Mouse (Mus musculus) kidney, embryonic 16.5 days (tissue): ENCODE measurements around the gene Bag5. TPM values are rescaled to one million over a fixed set of nuclear protein-coding genes. Genes with fewer than 3 reads are reported as not detected.

Source experiments
- ATAC-seq: fragments of 200-750 bp; cut with Nextera tagmentation; 2 replicates; pipeline ENCODE4 v1.8.0; 2017; ENCODE audit warnings: moderate TSS enrichment; ENCODE audit not compliant: low FRiP score, low TSS enrichment
- H3K27ac ChIP-seq: fragments of 300-500 bp; sonication (generic); 2 replicates; pipeline ENCODE4 v1.5.1; 2014; ENCODE audit warnings: low read length
- H3K27me3 ChIP-seq: fragments of 300-500 bp; sonication (generic); 2 replicates; pipeline ENCODE4 v1.6.1; 2014; ENCODE audit warnings: low read length, control low read depth, mixed read lengths; ENCODE audit not compliant: insufficient read depth
- H3K36me3 ChIP-seq: fragments of 300-500 bp; sonication (generic); 2 replicates; pipeline ENCODE4 v1.6.1; 2014; ENCODE audit warnings: low read length, control low read depth, mixed read lengths; ENCODE audit not compliant: insufficient read depth
- H3K4me1 ChIP-seq: fragments of 300-500 bp; sonication (generic); 2 replicates; pipeline ENCODE4 v1.6.1; 2014; ENCODE audit warnings: low read length, control low read depth, mixed read lengths; ENCODE audit not compliant: insufficient read depth
- H3K4me2 ChIP-seq: fragments of 300-500 bp; sonication (generic); replicated peaks from 2 replicates; pipeline ENCODE4 v1.6.1; 2014; ENCODE audit warnings: low read depth, low read length
- H3K4me3 ChIP-seq: fragments of 300-500 bp; sonication (generic); 2 replicates; pipeline ENCODE4 v1.5.1; 2014; ENCODE audit warnings: mild to moderate bottlenecking, low read length
- H3K9ac ChIP-seq: fragments of 300-500 bp; sonication (generic); replicated peaks from 2 replicates; pipeline ENCODE4 v1.6.1; 2014; ENCODE audit warnings: low read length
- H3K9me3 ChIP-seq: fragments of 300-500 bp; sonication (generic); 2 replicates; pipeline ENCODE4 v1.6.1; 2016; ENCODE audit warnings: low read length, control low read depth
- WGBS: fragments of 180-500 bp; shearing (Covaris S2); extraction: QIAGEN DNeasy Blood & Tissue Kit; methylation state at CpG from one replicate; pipeline ENCODE4 v1.1.7; 2014; 5-methylcytosine and 5-hydroxymethylcytosine counted together
- polyA plus RNA-seq: library from polyadenylated mRNA; unstranded; fragments of >200 nt; fragmentation: Nextera tagmentation; extraction: Ambion mirVana; gene quantifications from 2 replicates; pipeline ENCODE4 v1.2.1, GENCODE M21; 2015

Gene Bag5
- polyA plus RNA-seq, 1 experiment from 2014 or later = 59.5 TPM

DNA sequence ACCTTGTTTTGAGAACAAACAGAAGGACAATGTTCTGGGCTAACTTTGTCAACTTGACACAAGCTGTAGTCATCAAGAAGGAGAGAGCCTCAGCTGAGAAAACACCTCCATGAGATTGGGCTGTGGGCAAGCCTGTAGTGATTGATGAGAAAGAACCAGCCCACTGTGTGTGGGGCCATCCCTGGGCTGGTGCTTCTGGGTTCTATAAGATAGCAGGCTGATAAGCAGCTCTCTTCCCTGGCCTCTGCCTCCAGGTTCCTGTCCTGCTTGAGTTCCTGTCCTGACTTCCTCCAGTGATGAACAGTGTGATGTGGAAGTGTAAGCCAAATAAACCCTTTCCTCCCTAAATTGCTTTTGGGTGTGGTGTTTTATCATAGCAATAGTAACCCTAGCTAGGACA is 41.7 kb upstream of the Bag5 start:
- no peaks in the 10 kb centered on the region for H3K9me3 ChIP-seq
- H3K27ac ChIP-seq = no peak overlapping the region
- no peaks in the 10 kb centered on the region for H3K27me3 ChIP-seq
- no peaks in the 10 kb centered on the region for H3K36me3 ChIP-seq
- H3K4me1 ChIP-seq = peaks cover 11% of the 10 kb centered on the region
- H3K9ac ChIP-seq = no peak overlapping the region
- no peak for ATAC-seq
- H3K4me3 ChIP-seq = no peak overlapping the region
- H3K4me2 ChIP-seq = no peak overlapping the region

DNA sequence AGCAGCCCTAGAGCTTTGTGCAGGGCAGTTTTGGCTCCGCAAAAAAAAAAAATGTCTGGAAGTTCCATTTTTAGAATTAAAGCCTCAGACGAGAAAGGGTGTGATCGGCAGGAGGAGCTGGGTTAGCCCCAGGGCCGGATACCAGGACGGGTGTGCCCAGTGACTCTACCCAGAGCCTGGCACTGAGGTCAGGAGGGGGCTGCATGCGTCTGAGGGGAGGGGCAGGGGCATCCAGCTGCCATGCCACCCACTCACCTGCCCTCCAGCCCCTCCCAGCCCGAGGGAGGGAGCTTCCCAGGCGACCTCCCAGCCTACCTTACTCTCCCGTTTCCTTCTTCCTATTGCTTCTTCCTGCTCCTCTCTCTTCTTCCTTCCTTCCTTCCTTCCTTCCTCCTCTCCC is 40.3 kb upstream of the Bag5 start:
- Histone ChIP-seq H3K27me3 (no peaks in the 10 kb centered on the region), H3K4me1 (peaks cover 7% of the 10 kb centered on the region), H3K36me3 (no peaks in the 10 kb centered on the region), H3K4me3 (no peak overlapping the region), H3K9ac (no peak overlapping the region), H3K9me3 (no peaks in the 10 kb centered on the region), H3K4me2 (no peak overlapping the region), H3K27ac (no peak overlapping the region)
- WGBS = 54% methylated on average over 7 of the region's 9 CpGs
- ATAC-seq = no peak

DNA sequence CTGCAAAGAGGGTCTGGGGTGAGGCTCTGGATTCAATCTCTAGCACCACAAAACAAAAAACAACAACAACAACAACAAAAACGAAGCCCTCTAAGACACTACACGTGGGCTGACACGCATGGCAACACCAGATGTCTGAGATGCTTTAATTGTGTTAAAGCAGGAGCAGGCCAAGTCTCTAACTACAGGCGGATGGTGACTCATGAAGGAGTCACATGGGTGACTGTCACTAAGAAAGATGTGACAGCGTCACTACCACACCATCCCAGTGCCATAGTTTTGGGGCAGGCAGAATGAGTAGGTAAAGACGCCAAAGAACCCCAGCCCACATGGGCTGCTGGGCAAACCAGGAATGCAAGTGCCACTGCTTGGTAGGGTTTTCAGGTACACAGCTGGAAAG is 39.4 kb upstream of the Bag5 start:
- WGBS = 89% methylated on average over 6 of the region's 6 CpGs
- H3K27ac ChIP-seq = no peak overlapping the region
- no peak for ATAC-seq

DNA sequence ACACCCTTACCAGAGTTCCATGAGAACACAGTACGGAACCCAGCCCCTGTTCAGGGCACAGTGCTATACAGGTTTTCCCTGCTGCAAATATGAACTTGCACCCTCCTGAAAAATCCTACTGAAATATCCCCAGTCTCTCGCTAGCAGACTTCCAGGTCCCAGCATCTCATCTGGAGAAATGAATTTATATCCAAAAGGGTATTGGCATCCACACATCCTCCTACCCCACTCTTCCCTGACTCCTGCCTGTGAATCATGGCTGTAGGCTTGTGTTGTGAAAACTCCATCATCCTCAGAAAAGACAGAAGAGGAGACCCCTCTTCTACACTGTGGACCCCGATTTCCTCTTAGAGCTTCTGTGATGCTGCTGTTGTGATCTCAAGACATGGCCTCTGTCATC is 37.7 kb upstream of the Bag5 start:
- WGBS = 89% methylated on average over 3 of the region's 3 CpGs
- H3K4me1 ChIP-seq = peaks cover 9% of the 10 kb centered on the region
- no peak overlapping the region for H3K4me3 ChIP-seq
- no peak for ATAC-seq
- H3K9ac ChIP-seq = no peak overlapping the region
- H3K36me3 ChIP-seq = no peaks in the 10 kb centered on the region
- H3K9me3 ChIP-seq = no peaks in the 10 kb centered on the region
- no peaks in the 10 kb centered on the region for H3K27me3 ChIP-seq
- H3K4me2 ChIP-seq = no peak overlapping the region
- no peak overlapping the region for H3K27ac ChIP-seq

More for the DNA sequence above, 39.4 kb upstream of the Bag5 start:
- no peaks in the 10 kb centered on the region for H3K27me3 ChIP-seq
- H3K9me3 ChIP-seq = no peaks in the 10 kb centered on the region
- H3K9ac ChIP-seq = no peak overlapping the region
- no peak overlapping the region for H3K4me3 ChIP-seq
- no peak overlapping the region for H3K4me2 ChIP-seq
- H3K36me3 ChIP-seq = no peaks in the 10 kb centered on the region
- H3K4me1 ChIP-seq = no peaks in the 10 kb centered on the region

DNA sequence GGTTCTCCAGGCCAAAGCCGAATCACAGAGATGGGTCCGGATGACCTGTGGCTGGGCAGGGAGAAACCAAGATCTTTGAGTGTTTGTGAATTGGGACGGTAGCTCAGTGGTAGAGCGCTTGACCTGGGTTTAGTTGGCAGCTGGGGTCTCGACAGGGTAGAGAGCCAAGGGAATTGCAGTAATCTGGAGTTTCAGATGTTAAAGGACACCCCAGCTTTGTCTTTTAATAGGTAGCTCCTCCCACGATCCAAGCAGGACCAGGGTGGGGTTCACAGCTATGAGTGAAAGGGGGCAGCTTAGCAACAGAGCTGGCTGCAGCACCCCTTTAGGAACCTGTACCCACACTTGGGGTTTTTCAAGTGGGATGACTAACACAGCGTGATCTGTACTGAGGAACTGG is 34.4 kb upstream of the Bag5 start:
- Histone ChIP-seq H3K4me2 (no peak overlapping the region), H3K4me1 (peaks cover 23% of the 10 kb centered on the region), H3K4me3 (no peak overlapping the region), H3K27me3 (no peaks in the 10 kb centered on the region), H3K36me3 (no peaks in the 10 kb centered on the region), H3K9ac (no peak overlapping the region), H3K9me3 (no peaks in the 10 kb centered on the region), H3K27ac (no peak overlapping the region)
- no peak for ATAC-seq
- WGBS = 79% methylated on average over 7 of the region's 7 CpGs

DNA sequence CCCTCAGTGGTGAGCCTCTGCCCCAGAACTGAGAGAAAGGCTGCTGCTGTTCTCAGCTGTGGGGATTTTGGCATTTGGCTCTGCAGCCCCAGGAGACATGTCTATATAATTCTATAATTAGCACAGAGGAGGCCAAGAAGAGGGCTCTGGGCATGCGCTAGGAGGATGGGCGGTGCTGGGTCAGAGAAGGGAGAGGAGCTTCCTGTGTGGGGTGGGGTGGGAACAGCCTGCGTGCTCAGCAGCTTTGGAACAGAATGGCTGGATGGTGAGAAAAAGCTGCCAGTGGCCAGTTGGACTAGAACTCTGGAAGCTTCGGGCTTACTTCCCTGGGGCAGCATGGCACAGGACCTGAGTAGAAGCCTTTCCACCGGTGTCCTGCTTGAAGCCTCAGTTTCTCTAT is 33.0 kb upstream of the Bag5 start:
- 53% methylated on average over 5 of the region's 5 CpGs for WGBS
- no peak overlapping the region; the same call in 1 of the 2 replicates for H3K4me2 ChIP-seq
- H3K9me3 ChIP-seq = no peaks in the 10 kb centered on the region
- H3K9ac ChIP-seq = peak overlapping the region; percentile 39
- ATAC-seq = peak; percentile 88
- H3K4me3 ChIP-seq = no peak overlapping the region
- H3K4me1 ChIP-seq = peaks cover 23% of the 10 kb centered on the region
- H3K27ac ChIP-seq = peak overlapping the region; percentile 70
- H3K27me3 ChIP-seq = no peaks in the 10 kb centered on the region
- no peaks in the 10 kb centered on the region for H3K36me3 ChIP-seq

DNA sequence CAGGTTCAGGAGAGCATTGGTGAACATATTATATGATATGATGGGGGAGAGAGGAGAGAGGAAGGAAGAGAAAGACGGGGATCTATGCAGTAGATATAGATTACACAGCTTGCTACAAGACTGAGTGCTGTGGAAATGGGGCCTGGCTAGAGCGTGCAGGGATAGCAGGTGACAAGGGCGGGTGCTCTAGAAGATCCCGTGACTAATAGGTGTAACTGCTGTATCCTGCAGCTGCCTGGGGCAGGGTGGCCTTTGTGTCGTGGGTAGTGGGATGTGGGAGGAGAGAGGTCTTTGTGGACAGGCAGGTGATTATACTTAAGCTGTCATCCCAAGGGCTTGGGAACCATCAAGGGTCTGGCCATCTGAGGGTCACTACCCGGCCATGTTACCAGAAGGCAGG is 32.2 kb upstream of the Bag5 start:
- Histone ChIP-seq H3K9me3 (no peaks in the 10 kb centered on the region), H3K4me1 (peaks cover 23% of the 10 kb centered on the region), H3K36me3 (no peaks in the 10 kb centered on the region), H3K27ac (peak overlapping the region; percentile 68; the same call in 1 of the 2 replicates), H3K4me2 (no peak overlapping the region), H3K9ac (no peak overlapping the region), H3K27me3 (no peaks in the 10 kb centered on the region), H3K4me3 (no peak overlapping the region)
- ATAC-seq = no peak
- WGBS = 68% methylated on average over 6 of the region's 6 CpGs

DNA sequence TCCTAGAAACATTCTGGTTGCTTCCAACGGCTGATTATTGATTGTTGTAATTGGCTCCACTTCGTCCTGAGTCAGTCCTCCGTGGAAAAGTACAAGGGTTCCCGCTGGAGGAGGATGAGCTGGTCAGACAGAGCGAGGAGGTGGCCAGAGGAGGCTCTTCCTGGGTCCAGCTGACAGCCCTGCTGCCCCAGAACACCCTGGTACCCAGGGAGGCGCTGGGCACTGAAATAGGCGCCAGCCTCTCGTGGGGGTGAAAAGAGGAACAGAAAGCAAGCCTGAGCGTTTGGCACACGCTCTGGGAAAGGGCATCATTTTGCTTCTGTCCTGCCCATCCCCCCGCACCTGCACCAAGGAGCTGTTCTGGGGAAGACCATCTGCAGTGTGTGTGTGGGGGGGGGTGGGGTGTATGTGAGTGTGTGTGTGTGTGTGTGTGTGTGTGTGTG is 30.9 kb upstream of the Bag5 start:
- H3K4me3 ChIP-seq = no peak overlapping the region
- H3K9me3 ChIP-seq = no peaks in the 10 kb centered on the region
- no peaks in the 10 kb centered on the region for H3K36me3 ChIP-seq
- 0 out of 2 replicates have a peak overlapping the region, but pooled peaks have one; percentile 13 for H3K9ac ChIP-seq
- no peak overlapping the region for H3K4me2 ChIP-seq
- WGBS = 55% methylated on average over 11 of the region's 11 CpGs
- H3K4me1 ChIP-seq = peaks cover 23% of the 10 kb centered on the region
- peak overlapping the region; percentile 48 for H3K27ac ChIP-seq
- no peaks in the 10 kb centered on the region for H3K27me3 ChIP-seq
- no peak for ATAC-seq

DNA sequence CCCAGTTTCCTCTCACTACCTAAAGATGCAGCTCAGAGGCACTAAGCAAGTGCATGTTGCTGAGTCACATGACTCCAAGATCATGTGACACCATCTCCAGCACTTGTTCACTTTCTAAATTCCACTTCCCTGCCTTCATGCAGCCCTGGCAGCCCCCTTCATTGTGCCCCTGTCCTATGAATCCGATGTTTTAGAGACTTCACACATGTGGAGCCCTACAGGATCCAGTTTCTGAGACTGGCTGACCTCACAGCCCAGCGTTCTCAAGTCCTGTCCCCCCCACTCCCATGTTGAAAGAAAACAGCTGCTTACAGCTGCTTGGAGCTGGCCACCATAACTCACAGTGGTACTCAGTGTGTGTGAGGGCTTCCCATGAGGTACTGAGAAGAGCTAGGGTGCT is 30.4 kb upstream of the Bag5 start:
- H3K4me2 ChIP-seq = no peak overlapping the region
- no peaks in the 10 kb centered on the region for H3K36me3 ChIP-seq
- peaks cover 23% of the 10 kb centered on the region for H3K4me1 ChIP-seq
- WGBS = 24% methylated on average over 2 of the region's 2 CpGs
- peak overlapping the region; percentile 48 for H3K27ac ChIP-seq
- peak; percentile 85 for ATAC-seq
- no peaks in the 10 kb centered on the region for H3K27me3 ChIP-seq
- H3K9ac ChIP-seq = no peak overlapping the region
- H3K4me3 ChIP-seq = no peak overlapping the region
- H3K9me3 ChIP-seq = no peaks in the 10 kb centered on the region

DNA sequence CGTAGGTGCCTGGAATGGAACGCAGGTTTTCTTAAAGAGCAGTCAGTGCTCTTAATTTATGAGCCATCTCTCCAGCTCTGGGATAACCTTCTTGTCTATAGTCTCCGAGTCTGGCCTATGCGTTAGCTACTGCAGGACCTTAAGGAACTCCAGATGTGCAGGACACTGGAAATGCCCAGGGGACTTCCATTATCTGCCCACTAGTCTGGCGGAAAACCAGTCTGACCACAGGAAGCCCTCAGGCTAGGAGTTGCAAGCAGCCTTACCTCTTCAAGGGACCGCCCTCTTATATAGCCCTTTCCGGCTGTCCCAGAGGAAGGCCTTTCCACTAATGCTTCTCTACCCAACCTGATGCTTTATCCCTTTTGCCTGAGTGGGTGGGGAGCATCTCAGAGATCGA is 28.3 kb upstream of the Bag5 start:
- Histone ChIP-seq H3K4me3 (no peak overlapping the region), H3K4me2 (no peak overlapping the region), H3K36me3 (no peaks in the 10 kb centered on the region), H3K27ac (no peak overlapping the region), H3K9ac (no peak overlapping the region), H3K4me1 (peaks cover 20% of the 10 kb centered on the region), H3K27me3 (no peaks in the 10 kb centered on the region), H3K9me3 (no peaks in the 10 kb centered on the region)
- 62% methylated on average over 8 of the region's 8 CpGs for WGBS
- ATAC-seq = no peak
